Mouse (Mus musculus) cerebellum, adult 2 months (tissue): ENCODE measurements at regions not wholly inside any gene's neighbourhood (a gene's known extent, or its start where the extent isn't known, plus 50 kb on each side); places are given as distances from the start of the nearest gene placed in this dataset.

Experiments used
- CTCF ChIP-seq: fragments of 200-500 bp; IDR thresholded peaks from 2 replicates; pipeline ENCODE4 v1.5.1; 2011; ENCODE audit warnings: low read depth, mild to moderate bottlenecking, control low read depth, low read length, moderate library complexity, borderline replicate concordance; ENCODE audit not compliant: insufficient read depth
- POLR2A ChIP-seq: fragments of 200-500 bp; IDR thresholded peaks from 2 replicates; pipeline ENCODE4 v1.6.1; 2011; ENCODE audit warnings: low read length, control low read depth, borderline replicate concordance; ENCODE audit not compliant: insufficient read depth

- no peak for TF ChIP-seq CTCF
- no peak for TF ChIP-seq POLR2A
Measured at GRCm38 (mm10) chr10:37960051-37960450, 821.3 kb upstream of the Marcks start.
